Mouse (Mus musculus): ENCODE data around the gene Prrx2.

DNA sequence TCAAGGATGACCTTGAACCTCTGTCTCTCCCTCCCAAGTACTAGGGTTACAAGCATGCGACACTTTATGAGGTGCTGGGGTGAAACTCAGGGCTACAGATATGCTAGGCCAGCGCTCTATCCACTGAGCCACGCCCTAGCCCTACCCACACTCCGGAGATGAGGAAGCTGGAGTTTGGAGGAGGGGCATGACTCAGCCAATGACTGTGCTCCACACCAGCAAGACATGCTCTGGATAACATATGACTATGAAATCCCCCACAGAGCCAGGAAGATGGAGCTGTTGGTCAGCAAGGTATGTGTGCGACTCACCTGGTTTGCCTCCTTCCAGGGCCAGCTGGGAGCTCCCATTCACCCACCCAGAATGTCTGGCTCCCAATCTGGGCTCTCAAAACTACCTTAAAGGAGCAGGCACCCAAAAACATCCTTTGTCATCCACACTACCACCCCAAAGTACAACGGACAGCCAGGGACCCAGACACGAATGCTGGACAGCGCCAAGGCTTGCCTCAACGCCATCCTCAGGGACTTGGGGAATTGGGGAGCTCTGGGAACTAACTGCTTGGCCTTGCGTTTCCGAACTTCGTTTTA, 94.2 kb downstream of the Prrx2 start:
- no peak for TF ChIP-seq GATA1 (IDR thresholded peaks at IDR 0.05; ENCODE audit: borderline replicate concordance, low read length)
- no peak for TF ChIP-seq FLI1 (IDR thresholded peaks at IDR 0.05; ENCODE audit: low read length)

Measured in megakaryocyte, embryonic 14.5 days (primary cell).